Mouse (Mus musculus) lung, postnatal 0 days (tissue): ENCODE data around the gene Tjap1. TPM values are rescaled to one million over a fixed set of nuclear protein-coding genes. Genes with fewer than 3 reads are reported as not detected.

Experiments used
- ATAC-seq: fragments of 200-750 bp; cut with Nextera tagmentation; 2 replicates; pipeline ENCODE4 v1.8.0; 2017; ENCODE audit warnings: moderate library complexity
- DNase-seq: peaks from one replicate; pipeline ENCODE4 v3.0.0-alpha.2; 2016; ENCODE audit warnings: low spot score
- H3K27ac ChIP-seq: fragments of 300-500 bp; sonication (generic); 2 replicates; pipeline ENCODE4 v1.5.1; 2014; ENCODE audit warnings: antibody characterized with exemption, mild to moderate bottlenecking, low read length, mixed read lengths
- H3K27me3 ChIP-seq: fragments of 300-500 bp; sonication (generic); replicated peaks from 2 replicates; pipeline ENCODE4 v1.6.1; 2014; ENCODE audit warnings: low read length, mixed read lengths; ENCODE audit not compliant: insufficient read depth
- H3K36me3 ChIP-seq: fragments of 300-500 bp; sonication (generic); 2 replicates; pipeline ENCODE4 v1.6.1; 2014; ENCODE audit warnings: low read length, mixed read lengths; ENCODE audit not compliant: insufficient read depth
- H3K4me1 ChIP-seq: fragments of 300-500 bp; sonication (generic); 2 replicates; pipeline ENCODE4 v1.6.1; 2014; ENCODE audit warnings: antibody characterized with exemption, low read depth, low read length, mixed read lengths; ENCODE audit not compliant: insufficient read depth
- H3K4me2 ChIP-seq: fragments of 300-500 bp; sonication (generic); replicated peaks from 2 replicates; pipeline ENCODE4 v1.6.1; 2014; ENCODE audit warnings: low read depth, mild to moderate bottlenecking, low read length, moderate library complexity, mixed read lengths
- H3K4me3 ChIP-seq: fragments of 300-500 bp; sonication (generic); 2 replicates; pipeline ENCODE4 v1.5.1; 2014; ENCODE audit warnings: low read depth, low read length
- H3K9ac ChIP-seq: fragments of 300-500 bp; sonication (generic); replicated peaks from 2 replicates; pipeline ENCODE4 v1.6.1; 2014; ENCODE audit warnings: low read depth, mild to moderate bottlenecking
- H3K9me3 ChIP-seq: fragments of 300-500 bp; sonication (generic); 2 replicates; pipeline ENCODE4 v1.6.1; 2016; ENCODE audit warnings: low read length, mixed read lengths
- CTCF ChIP-seq: IDR thresholded peaks from 2 replicates; pipeline ENCODE4 v1.5.1; 2016; ENCODE audit warnings: antibody characterized with exemption, mild to moderate bottlenecking
- EP300 ChIP-seq: IDR thresholded peaks from 2 replicates; pipeline ENCODE4 v1.6.1; 2016; ENCODE audit warnings: antibody characterized with exemption, mild to moderate bottlenecking, control low read depth
- WGBS: fragments of 180-500 bp; shearing (Covaris S2); extraction: QIAGEN DNeasy Blood & Tissue Kit; methylation state at CpG from one replicate; pipeline ENCODE4 v1.1.7; 2014; 5-methylcytosine and 5-hydroxymethylcytosine counted together
- polyA plus RNA-seq: library from polyadenylated mRNA; unstranded; fragments of >200 nt; fragmentation: Nextera tagmentation; extraction: Ambion mirVana; gene quantifications from 2 replicates; pipeline ENCODE4 v1.2.1, GENCODE M21; 2015

Tjap1 gene
- polyA plus RNA-seq, 1 experiment from 2014 or later = 21.0 TPM

DNA sequence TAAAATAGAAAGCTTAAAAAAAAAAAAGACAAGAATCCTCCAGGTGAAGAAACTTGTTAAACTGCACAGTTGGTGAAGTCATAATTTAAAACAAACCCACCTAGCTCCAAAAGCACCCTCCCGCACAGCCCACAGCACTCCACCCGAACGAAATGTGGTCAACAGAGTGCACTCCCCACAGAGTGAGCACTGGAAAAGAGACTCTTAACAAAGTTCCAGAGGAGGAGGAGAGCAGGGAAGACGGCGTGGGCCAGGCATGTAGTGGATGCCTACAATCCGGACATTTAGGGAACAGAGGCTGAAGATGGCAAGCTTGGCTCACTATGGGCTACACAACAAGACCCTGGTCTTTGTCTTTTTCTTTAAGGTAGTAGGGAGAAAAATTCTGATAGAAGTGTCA lies 7.8 kb downstream of the Tjap1 start:
- WGBS = 56% methylated on average over 6 of the region's 6 CpGs
- H3K27me3 ChIP-seq = no peaks in the 10 kb centered on the region

DNA sequence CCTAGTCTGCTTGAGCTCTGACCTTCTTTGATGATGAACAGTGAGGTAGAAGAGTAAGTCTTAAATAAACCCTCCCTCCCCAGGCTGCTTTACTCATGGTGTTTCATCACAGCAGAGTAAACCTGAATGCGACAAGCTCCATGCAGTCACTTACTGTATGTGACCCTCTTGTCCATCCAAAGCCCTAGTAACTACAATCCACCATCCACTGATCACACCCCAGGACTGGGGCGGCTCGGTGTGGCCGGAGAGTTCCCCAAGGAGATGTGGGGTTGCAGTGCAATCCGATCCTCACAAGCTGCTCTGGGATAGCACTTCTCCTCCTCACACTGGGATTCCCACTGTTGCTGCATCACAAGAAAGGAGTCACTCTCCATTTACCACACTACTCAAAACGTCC lies 8.4 kb downstream of the Tjap1 start:
- no peak overlapping the region for H3K4me3 ChIP-seq
- no peaks in the 10 kb centered on the region for H3K9me3 ChIP-seq
- no peaks in the 10 kb centered on the region for H3K4me1 ChIP-seq
- H3K9ac ChIP-seq = no peak overlapping the region
- TF ChIP-seq CTCF (no peak), EP300 (no peak)
- peaks cover 8% of the 10 kb centered on the region; the same call in 1 of the 2 replicates for H3K36me3 ChIP-seq
- no peak for ATAC-seq
- 67% methylated on average over 6 of the region's 6 CpGs for WGBS
- no peaks in the 10 kb centered on the region for H3K27me3 ChIP-seq
- H3K4me2 ChIP-seq = no peak overlapping the region
- 0 out of 2 replicates have a peak overlapping the region, but pooled peaks have one; percentile 27 for H3K27ac ChIP-seq
- no peak for DNase-seq

More for the DNA sequence above, 7.8 kb downstream of the Tjap1 start:
- no peaks in the 10 kb centered on the region for H3K4me1 ChIP-seq
- peak overlapping the region; percentile 43; the same call in 1 of the 2 replicates for H3K27ac ChIP-seq
- peaks cover 8% of the 10 kb centered on the region; the same call in 1 of the 2 replicates for H3K36me3 ChIP-seq
- no peak overlapping the region; the same call in 1 of the 2 replicates for H3K9ac ChIP-seq
- no peaks in the 10 kb centered on the region for H3K9me3 ChIP-seq
- DNase-seq (no peak), ATAC-seq (peak; percentile 51; the same call in 1 of the 2 replicates)
- H3K4me2 ChIP-seq = no peak overlapping the region
- H3K4me3 ChIP-seq = no peak overlapping the region
- TF ChIP-seq EP300 = no peak
- TF ChIP-seq CTCF = no peak

DNA sequence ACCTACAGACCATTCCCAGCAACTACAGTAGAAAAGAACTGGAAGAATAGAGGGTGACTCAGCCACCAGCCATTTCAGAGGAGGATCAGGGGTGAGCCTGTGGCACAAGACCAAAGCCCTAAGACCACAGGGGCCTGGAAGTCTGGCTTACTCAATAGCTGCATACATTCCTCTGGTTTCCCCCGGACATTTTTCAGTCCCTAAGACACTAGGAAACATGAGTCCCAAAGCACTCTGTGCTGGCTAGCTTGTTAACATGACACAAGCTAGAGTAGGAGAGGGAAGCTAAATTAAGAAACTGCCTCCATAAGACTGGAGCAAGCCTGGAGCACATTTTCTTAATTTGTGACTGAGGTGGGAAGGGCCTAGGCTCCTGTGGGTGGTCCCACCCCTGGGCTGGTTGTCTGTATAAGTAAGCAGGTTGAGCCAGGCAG lies 9.0 kb downstream of the Tjap1 start:
- H3K36me3 ChIP-seq = peaks cover 8% of the 10 kb centered on the region; the same call in 1 of the 2 replicates
- H3K27me3 ChIP-seq = no peaks in the 10 kb centered on the region
- no peak overlapping the region for H3K4me2 ChIP-seq
- DNase-seq = no peak
- no peak overlapping the region for H3K4me3 ChIP-seq
- 0 out of 2 replicates have a peak overlapping the region, but pooled peaks have one; percentile 32 for H3K27ac ChIP-seq
- H3K9ac ChIP-seq = no peak overlapping the region
- H3K9me3 ChIP-seq = no peaks in the 10 kb centered on the region
- peak; percentile 21 for ATAC-seq
- TF ChIP-seq CTCF = no peak
- no peak for TF ChIP-seq EP300
- H3K4me1 ChIP-seq = no peaks in the 10 kb centered on the region
- WGBS = 65% methylated on average over 1 of the region's 1 CpGs

DNA sequence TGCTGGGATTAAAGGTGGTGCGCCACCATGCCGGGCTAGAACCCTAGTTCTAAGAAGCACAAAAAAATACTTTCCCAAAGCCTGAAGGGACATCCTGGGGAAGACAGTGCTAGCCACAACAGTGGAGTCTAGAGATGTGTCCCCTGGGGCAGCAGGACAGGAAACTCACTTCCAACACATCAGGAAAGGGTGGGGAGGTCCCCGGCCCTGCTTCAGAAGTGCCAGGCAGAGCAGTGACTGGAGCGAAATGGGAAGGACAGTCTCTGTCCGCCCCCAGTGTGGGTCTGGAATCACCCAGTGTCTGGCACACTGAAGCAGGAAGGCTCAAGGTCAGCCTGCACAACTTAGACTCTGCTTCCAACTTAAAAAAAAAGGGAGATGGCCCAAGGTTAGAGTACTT lies 10.2 kb downstream of the Tjap1 start:
- H3K27ac ChIP-seq = no peak overlapping the region
- no peak overlapping the region for H3K4me2 ChIP-seq
- H3K9ac ChIP-seq = no peak overlapping the region
- H3K4me3 ChIP-seq = no peak overlapping the region
- ATAC-seq (0 out of 2 replicates have a peak, but pooled peaks have one; percentile 21), DNase-seq (no peak)
- WGBS = 78% methylated on average over 5 of the region's 5 CpGs
- H3K9me3 ChIP-seq = no peaks in the 10 kb centered on the region
- H3K4me1 ChIP-seq = no peaks in the 10 kb centered on the region
- TF ChIP-seq EP300 (no peak), CTCF (no peak)
- no peaks in the 10 kb centered on the region for H3K27me3 ChIP-seq
- peaks cover 8% of the 10 kb centered on the region; the same call in 1 of the 2 replicates for H3K36me3 ChIP-seq

DNA sequence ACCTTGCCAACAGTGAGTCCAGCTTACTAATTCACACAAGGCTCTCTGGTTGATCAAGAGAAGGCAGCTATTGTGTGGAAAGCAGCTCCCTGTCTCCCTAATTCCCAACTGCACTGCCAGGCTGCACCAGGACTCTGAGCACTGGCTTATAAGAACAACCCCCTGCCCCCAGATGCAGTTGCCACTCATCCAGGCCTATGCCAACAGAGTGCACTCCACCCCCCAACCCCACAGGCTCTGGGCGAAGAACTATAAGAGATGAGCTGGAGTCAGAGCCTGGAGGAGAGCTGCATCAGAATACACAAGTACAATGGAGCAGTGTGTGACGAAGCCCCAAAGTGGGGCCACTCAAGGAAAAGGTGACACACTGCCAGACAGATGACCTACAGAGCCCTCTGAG lies 10.8 kb downstream of the Tjap1 start:
- Histone ChIP-seq H3K4me1 (no peaks in the 10 kb centered on the region), H3K9ac (no peak overlapping the region), H3K27me3 (no peaks in the 10 kb centered on the region), H3K9me3 (no peaks in the 10 kb centered on the region), H3K4me2 (no peak overlapping the region), H3K4me3 (no peak overlapping the region), H3K36me3 (peaks cover 8% of the 10 kb centered on the region; the same call in 1 of the 2 replicates), H3K27ac (no peak overlapping the region)
- 87% methylated on average over 2 of the region's 2 CpGs for WGBS
- no peak for DNase-seq
- no peak for ATAC-seq
- no peak for TF ChIP-seq EP300
- TF ChIP-seq CTCF = no peak

DNA sequence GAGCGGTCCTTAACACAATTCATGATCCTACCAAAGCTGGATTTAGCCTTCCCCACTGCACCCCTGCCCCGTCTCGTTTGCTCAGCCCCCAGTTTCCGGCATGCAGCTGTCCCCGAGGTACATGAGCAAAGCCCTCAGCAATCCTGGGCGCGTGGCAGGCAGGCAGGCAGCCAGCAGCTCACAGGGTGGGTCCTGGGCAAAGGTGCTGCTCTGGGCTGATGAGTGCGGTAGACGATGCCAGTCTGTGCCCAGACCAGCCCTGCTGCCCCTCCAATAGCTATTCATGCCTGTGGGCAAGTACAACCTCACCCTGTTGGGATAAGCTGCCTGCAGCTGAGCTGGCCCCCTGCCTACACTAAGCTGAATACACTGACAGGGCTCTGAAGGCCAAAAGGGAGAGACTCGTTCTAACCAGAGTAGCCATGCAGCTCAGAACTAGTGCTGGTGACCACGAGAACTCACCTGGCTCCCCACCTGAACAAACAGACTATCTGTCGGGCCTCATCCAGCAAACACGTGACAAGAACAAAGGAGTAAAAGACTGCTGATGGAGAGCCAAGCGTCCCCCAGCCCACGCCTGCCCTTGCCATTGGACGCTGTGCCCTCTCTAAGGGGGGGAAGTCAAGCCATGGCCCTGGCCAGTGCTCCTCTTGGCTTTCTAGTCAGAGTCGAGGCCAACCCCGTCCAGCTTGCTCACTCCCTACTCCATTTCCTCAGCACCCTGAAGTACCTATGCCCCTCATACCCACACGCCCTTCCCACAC lies 12.9 kb downstream of the Tjap1 start:
- H3K4me2 ChIP-seq = no peak overlapping the region
- H3K27ac ChIP-seq = 0 out of 2 replicates have a peak overlapping the region, but pooled peaks have one; percentile 15
- DNase-seq = no peak
- no peaks in the 10 kb centered on the region for H3K27me3 ChIP-seq
- no peak for TF ChIP-seq EP300
- TF ChIP-seq CTCF = no peak
- no peak overlapping the region for H3K9ac ChIP-seq
- peaks cover 8% of the 10 kb centered on the region; the same call in 1 of the 2 replicates for H3K36me3 ChIP-seq
- no peaks in the 10 kb centered on the region for H3K4me1 ChIP-seq
- WGBS = 59% methylated on average over 19 of the region's 19 CpGs
- H3K4me3 ChIP-seq = no peak overlapping the region
- 0 out of 2 replicates have a peak, but pooled peaks have one; percentile 6 for ATAC-seq
- H3K9me3 ChIP-seq = no peaks in the 10 kb centered on the region
